Mouse (Mus musculus): Measurements from ENCODE around the gene Tprkb.

Tprkb gene

DNA sequence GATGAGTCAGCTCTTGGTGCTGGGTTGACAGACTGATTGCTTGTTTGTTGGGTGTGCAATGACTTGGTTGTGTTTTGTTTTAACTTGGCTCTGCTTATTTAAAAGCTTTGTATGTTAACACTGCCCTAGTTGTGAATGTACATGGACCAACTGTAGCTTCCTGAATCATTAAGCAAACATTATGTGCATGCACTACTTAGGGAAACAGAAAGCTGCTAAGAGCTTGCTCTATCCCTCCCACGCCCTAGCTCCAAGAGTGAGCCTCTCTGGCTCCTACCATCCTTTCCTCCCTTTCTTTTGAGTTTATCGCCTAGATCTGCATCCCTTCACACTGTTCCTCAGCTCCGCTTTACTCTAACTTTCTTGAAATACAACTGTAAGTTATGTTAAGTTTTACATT lies 61.7 kb downstream of the Tprkb start:
- DNase-seq (ENCODE audit: low read depth, low spot score) = no peak

DNA sequence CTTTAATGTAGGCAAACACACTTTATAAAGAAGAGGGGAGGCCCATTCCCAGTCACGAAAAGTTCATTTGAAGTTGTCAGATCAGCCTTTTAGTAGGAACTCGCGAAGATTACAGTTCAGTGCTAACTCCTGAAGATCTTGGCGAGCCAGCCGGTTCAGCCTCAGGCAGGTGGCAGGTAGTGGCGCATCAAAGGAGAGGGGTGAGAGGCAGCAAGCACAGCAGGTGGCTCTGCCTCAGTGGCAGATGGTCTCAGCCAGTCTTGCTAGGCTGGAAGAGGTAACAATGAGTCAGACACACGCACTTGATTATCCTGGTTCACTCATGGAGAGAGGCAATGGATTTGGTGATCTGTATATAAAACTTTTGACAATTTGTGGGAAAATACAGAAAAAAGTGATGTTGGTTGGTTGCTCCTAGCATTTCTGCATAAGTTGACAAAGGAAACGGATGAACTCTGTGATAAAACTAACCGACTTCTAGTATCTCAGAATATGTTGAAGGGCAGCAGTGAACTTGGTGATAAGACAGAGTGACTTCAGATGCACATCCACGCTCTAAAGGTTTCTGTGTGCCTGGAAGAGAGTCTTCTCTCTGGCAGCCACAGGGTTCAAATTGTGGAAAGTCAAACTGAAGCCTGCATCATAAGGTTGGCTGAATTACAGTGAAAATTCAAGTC lies 63.4 kb downstream of the Tprkb start:
- DNase-seq (ENCODE audit: low read depth, low spot score) = no peak

DNA sequence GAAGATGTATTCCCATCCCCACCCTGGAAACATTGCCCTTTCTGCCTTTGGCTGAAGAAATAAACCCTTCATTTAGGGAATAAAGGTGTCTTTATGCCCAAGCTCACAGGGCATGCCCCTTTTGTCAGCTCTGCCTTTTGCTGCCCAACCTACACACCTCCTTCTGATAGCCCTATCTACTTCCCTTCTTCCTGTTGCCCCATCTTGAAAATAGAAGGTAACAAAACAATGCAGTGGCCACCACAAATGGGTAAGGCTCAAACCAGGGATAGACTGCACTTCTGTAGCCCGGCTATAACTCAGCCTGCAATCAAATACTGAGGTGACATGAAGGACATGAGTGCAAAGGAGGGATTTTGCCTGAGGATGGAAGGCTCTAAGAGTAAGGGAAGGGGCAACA lies 64.1 kb downstream of the Tprkb start:
- no peak for DNase-seq (ENCODE audit: low read depth, low spot score)

DNA sequence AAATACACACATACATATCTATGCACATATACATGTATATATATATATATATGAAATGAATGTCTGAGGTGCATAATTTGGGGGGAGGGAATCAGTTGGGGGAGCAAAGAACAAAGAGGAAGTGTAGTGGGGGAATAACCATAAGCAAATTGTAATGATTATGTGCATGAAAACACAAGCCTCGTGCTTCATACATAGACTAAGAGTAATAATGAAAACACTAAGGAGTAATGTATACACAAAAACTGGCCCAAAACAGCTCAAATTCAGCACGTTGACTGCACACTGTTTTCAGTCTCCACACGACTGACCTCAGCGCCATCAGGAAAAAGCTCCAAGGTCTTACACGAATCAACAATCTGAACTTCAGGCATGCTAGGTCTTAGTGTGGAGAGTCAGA lies 64.6 kb downstream of the Tprkb start:
- no peak for DNase-seq (ENCODE audit: low read depth, low spot score)

DNA sequence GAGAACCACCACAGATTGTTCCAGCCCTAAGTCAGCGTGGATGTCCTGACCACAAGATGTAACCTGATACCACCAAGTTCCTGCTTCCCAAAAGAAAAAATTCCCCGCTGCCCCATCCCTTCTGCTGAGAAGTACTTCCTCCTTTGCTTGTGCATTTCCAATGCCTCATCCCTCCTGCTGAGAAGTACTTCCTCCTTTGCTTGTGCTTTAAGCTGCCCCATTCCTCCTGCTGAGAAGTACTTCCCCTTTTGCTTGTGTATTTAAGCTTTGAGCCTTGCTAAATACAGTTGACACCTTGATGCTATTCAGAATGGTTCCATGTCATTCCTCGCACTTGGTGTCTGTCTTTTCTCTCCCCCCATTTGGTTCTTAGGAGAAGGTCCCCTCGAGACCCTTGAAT lies 67.1 kb downstream of the Tprkb start:
- peak; percentile 40 for DNase-seq (ENCODE audit: low read depth, low spot score)
